Mouse (Mus musculus): ENCODE measurements around the gene Agxt.

DNA sequence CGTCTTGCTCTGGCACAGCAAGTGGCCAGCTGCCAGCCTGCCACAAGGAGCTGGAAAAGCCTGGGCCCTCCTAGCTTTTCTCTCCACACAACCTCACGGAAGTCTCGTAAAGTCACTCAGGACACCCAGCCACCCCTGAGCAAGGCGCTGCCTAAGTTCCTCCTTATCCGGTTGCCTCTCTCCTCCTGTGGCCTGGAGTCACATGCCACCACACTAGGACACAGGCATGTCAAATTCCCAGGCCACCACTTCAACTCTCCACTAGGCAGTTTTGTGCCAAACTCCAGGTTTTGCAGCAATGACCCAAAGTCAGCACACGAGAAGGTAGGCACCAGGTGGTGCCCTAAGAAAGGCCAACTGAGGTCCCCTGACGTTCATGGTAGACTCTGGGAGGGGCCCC is 27.5 kb downstream of the Agxt start:
- no peak for TF ChIP-seq GATA1 (IDR thresholded peaks at IDR 0.05; ENCODE audit: low read length)
- TF ChIP-seq TAL1 (IDR thresholded peaks at IDR 0.05; ENCODE audit: low read length): no peak
